Mouse (Mus musculus) erythroblast, embryonic 14.5 days (primary cell): ENCODE measurements at regions not wholly inside any gene's neighbourhood (a gene's known extent, or its start where the extent isn't known, plus 50 kb on each side); places are given as distances from the start of the nearest gene placed in this dataset.

Experiments
- GATA1 ChIP-seq: IDR thresholded peaks from 2 replicates; pipeline ENCODE4 v1.6.1; 2012; ENCODE audit warnings: low read length, inconsistent platforms, mixed read lengths
- TAL1 ChIP-seq: IDR thresholded peaks from 3 replicates; pipeline ENCODE4 v1.6.1; 2012; ENCODE audit warnings: low read length, inconsistent platforms, mixed read lengths

DNA sequence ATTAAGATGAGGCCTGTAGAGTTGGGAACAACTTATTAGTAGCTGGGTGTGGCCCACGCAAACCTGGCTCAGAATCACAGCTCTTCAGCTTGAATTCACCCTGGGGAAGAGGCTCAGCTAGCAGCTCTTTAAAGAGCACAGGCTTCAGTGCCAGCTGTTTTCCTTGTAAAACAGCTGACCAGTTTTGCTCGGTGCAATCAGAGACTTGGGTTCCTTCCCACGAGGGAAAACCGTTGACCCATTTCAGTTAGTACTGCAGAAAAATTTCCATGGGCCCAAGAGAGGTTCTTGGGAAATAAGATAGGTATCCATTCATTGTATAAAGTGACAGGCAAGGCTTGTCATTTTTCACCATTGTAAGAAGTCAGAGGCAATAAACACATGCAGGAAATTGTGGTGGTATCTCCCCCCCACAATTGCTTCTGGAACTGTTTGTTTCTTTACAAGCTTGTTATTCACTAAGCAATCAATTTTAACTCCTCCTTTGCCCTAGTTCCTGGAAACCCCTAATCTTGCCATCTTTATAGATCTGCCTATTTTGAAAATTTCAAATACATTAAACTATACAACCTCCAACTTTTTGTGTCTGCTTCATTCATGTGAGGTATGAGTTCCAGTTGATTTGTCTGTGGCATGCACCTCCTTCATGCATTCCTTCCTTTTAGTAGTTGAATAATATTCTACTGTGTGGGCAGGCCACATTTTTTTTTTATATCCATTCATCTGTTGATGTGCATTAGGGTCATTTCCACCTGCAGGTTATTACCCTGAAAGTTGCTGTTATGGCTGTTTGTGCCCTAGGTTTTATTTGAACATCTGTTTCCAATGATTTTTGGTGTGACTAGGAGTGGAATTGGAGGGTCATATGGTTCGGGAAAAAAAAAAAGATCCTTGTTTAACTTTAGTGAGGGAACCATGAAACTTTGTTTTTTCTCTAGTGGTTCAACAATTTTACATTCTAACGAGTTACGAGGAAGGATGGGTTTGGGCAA lies 205.8 kb downstream of the Btg1 start:
- TF ChIP-seq GATA1 (no peak), TAL1 (no peak)
